Mouse (Mus musculus) thymus, postnatal 36 days (tissue): ENCODE results near the gene Prss42.
A peak's percentile ranks its signal among the peaks of the same experiment; 100 is the strongest.
"Not testable (repeated sequence)": the region's sequence is repeated elsewhere in the genome, so short reads cannot be mapped to it uniquely, and the experiment has no call there.

ENCODE experiments used
- DNase-seq, 2 experiments: peaks; one replicate each; pipeline ENCODE4 v3.0.0; 2022; ENCODE audit warnings: mixed read lengths in 2 of 2

The Prss42 gene

DNA sequence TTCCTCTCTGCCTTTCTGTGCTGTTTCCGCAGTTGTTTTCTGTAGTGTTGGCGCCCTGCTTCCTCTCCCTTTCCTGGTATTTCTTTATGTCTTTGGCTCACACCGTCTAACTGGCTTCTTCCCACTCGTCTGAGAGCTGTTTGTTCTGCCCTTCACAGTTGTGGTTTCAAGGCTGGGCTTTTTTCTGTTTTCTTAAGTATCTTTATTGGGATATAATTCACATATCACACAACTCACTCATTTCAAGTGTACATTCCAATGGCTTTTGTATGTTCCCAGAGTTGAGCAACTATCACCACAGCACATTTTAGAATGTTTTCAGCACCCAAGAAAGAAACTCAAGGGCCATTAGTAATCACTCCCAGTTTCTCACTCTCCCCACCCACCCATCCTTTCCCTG, 7.5 kb upstream of the Prss42 start:
- DNase-seq, result no peak

GRCm38 (mm10) chr9:110797013-110797412, 953 bp upstream of the Prss42 start:
- DNase-seq, result no peak

DNA sequence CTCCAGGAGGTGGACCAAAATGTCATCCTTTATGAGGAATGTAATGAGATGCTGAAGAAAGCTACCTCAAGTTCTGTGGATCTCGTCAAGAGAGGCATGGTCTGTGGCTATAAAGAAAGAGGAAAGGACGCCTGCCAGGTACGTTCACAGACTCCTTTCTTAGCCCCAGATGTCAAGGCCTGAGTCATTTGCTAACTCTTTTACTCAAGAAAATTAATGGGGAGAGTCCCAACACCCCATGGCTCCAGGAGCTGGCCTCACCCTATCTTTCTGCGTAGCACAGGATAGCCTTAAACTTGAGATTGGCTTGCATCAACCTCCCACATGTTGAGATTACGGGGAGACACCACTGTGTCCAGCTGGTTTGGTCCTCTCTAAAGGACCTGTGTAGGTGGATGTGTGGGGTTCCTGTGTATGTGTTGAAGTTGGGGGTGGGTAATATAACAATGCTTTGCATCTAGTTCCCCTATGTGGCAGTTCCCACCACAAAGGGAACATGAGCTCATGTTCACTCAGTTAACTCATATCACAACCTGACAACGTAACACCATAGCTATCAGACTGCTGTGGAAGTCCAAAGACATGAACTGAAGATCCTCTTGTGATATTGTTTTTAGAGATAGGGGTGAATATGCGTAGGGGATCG, 3.0 kb downstream of the Prss42 start:
- no peak for DNase-seq

DNA sequence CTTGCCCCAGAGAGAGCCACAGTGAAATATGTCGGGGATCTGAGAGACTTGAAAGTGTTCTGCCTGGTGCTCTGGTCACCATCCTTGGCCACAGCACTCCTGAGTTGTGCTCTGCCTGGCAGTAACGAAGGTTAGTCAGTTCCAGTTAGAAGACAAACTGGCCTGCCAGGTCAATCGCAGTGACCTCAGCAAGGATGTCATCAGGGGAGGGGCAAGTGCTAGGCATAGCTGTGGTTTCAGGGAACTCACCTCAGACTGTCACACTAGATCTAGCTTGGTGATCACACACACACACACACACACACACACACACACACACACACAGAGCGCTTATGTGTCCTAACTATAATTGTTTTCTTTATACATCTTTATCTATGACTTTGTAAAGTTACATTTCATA, 5.3 kb downstream of the Prss42 start:
- DNase-seq, result no peak

- no peak for DNase-seq
These were observed 12.1 kb downstream of the Prss42 start for GRCm38 (mm10) chr9:110810051-110810450.

- DNase-seq, result no peak
These were observed 15.8 kb downstream of the Prss42 start, which contains the start of gene Prss44 for GRCm38 (mm10) chr9:110813789-110814188. Gene Prss44 (plus strand): TSS chr9:110813994.

GRCm38 (mm10) chr9:110820546-110820945, 22.6 kb downstream of the Prss42 start:
- not testable (repeated sequence) for DNase-seq

- DNase-seq, result no peak
These were observed 23.5 kb downstream of the Prss42 start for GRCm38 (mm10) chr9:110821436-110821835.

DNA sequence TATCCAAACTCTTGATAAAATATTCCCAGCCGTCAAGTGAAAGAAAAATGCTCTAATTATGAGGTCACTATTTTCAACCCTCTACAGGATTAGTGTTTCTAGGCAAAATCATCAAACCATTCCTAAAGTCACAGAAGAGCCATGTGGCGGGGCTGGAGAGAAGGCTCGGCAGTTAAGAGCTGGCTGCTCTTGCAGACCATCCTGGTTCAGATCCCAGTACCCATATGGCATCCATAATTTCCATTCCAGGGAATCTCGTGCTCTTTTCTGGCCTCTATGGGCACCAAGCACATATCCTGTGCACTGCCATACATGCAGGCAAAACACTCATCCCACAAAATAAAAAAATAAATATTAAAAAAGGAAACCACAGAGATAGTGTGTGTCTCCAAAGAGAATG, 27.5 kb downstream of the Prss42 start:
- no peak for DNase-seq

- DNase-seq, result no peak
These were observed 27.9 kb downstream of the Prss42 start for GRCm38 (mm10) chr9:110825832-110826231.

- DNase-seq, result no peak
These were observed 28.4 kb downstream of the Prss42 start, which contains the start of gene Prss43 for GRCm38 (mm10) chr9:110826390-110826789. Gene Prss43 (plus strand): TSS chr9:110826690.

DNA sequence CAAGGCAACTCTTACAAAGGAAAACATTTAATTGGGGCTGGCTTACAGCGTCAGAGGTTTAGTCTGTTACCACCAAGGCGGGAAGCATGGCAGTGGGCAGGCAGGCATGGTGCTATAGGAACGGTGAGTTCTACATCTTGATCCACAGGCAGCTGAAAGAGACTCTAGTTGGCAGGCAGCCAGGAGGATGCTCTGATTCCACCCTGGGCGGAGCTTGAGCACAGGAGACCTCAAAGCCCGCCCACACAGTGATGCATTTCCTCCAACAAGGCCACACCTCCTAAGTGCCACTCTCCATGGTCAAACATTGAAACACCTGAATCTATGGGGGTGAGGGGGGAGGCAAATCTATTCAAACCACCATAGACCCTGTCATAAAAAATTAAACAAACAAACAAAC, 35.1 kb downstream of the Prss42 start:
- DNase-seq, result peak in 1 of 2 experiments; percentile 24

GRCm38 (mm10) chr9:110834411-110834810, 36.4 kb downstream of the Prss42 start, which contains the start of gene Prss45:
Gene Prss45 (plus strand): TSS chr9:110834588.
- DNase-seq, result no peak

DNA sequence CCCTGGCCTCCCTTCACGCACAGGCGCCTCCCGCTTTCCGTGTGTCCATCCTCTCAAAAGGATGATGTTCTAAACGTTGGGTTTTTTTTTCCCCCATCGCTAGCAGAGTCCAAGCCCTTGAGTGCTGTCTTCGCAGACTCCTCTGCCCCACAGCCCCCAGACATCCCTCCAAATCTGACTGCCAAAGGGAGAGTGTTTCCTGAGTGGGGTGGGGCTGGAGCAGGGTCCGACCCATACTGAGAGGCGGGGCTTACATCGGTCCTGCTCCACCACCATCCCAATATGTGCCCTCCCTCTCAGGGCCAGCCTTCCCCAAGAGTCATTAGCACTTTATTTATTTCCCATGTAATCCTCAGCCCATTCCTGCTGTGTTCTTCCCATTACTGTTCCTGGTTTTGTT, 37.0 kb downstream of the Prss42 start:
- no peak for DNase-seq

DNA sequence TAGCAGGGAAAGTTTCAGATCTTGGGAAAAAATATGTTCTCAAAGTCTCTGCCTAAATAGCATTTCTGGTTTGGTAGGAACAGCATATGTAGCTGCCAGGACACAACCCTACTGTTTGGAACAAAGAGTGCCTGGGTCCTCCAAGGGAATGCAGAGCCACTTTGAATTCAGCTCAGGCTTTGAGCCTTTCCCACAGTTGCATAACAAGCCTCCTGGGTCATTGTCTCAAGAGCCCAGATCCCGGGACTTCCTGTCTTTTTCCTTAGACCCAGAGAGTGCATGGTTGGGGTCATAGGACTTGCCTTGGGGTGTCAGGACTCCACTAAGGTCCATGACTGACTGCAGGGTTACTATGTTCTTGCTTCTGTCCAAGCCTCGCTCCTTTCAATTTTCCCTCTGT, 38.1 kb downstream of the Prss42 start:
- no peak for DNase-seq

DNA sequence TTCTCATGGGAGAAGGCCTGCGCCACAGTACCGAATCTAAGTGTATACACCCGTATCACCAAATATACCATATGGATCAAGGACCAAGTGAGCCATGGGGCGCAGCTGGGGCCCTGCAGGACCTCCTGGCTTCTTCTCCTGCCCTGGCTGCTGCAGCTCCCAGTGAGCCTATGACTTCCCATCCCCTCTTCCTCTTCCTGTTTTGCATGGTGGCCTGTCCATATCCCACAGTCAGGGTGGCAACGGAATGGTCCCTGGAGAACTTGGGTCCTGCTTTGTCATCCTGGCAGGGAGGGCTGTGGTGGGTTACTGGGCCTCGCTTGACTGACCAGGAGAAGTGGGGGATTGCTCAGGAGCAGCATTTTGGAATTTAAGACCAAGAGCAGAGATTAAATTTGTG, 42.9 kb downstream of the Prss42 start:
- DNase-seq, result no peak

- DNase-seq, result no peak
These were observed 43.5 kb downstream of the Prss42 start for GRCm38 (mm10) chr9:110841438-110841837.

DNA sequence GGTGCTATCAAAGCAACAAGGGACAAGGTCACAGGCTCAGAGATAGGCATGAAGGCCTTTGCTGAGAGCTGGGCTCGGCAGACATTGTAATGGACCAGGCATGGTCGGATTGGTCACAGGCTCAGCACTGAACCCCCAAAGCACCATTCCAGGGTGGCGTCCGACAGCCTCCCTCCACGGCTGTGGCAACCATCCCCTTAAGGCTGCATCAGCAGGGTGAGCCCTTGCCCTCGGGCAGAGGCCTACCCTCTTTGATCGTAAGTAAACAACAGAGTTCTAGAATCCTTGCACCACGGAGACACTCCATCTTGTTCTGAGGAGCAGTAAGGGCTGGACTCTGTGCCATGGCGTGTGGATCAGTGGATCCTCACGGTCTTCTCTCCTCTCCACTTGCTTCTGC, 46.2 kb downstream of the Prss42 start, which contains the start of gene Prss46:
Prss46 (plus strand) TSS at position 301 of the 400 bp plus-strand sequence.
- no peak for DNase-seq

- DNase-seq, result no peak
These were observed 51.2 kb downstream of the Prss42 start for GRCm38 (mm10) chr9:110849162-110849561.
